Mouse (Mus musculus): Measurements from ENCODE around the gene Cux2. TPM values are rescaled to one million over a fixed set of nuclear protein-coding genes. Genes with fewer than 3 reads are reported as not detected.

Cux2 gene
- polyA plus RNA-seq, 1 experiment from 2014 or later, result 16.9 TPM

DNA sequence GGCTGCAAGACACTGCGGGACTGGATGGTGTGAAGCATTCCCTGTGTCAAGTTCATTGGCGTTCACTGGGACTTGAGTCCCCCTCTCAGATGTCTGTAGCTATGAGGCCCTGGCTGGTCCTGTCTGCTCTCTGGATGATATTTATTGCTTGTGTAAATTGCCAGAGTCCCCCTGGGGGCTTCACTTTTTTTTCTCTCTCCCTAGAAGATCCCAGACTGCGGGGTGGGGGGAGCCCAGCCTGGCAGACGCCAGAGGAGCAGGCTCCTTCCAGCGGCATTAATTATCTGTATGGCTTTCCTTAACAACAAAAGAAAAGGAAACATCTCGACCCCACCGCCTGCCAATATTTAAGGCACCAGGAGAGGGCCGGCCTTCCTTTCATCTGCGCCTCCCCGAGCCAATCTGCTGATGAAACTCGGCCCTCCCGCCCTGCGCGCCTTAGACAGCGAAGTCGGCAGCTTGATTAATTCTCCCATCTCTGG, 68.2 kb downstream of the Cux2 start:
- no peaks in the 10 kb centered on the region for H3K27me3 ChIP-seq
- peaks cover 25% of the 10 kb centered on the region for H3K4me1 ChIP-seq
- H3K9ac ChIP-seq, result peak overlapping the region; percentile 46
- peak overlapping the region; percentile 88 for H3K27ac ChIP-seq
- 12% methylated on average over 16 of the region's 16 CpGs for WGBS
- H3K9me3 ChIP-seq (replicated peaks), result no peaks in the 10 kb centered on the region
- H3K4me2 ChIP-seq, result peak overlapping the region; percentile 37
- no peak overlapping the region for H3K4me3 ChIP-seq
- no peaks in the 10 kb centered on the region for H3K36me3 ChIP-seq (ENCODE audit: poor library complexity, severe bottlenecking)
- ATAC-seq, result peak; percentile 74

- WGBS, result 66% methylated on average over 12 of the region's 12 CpGs
- peak; percentile 14; the same call in 1 of the 2 replicates for ATAC-seq
- H3K4me2 ChIP-seq, result no peak overlapping the region
- H3K27ac ChIP-seq, result peak overlapping the region; percentile 63
- no peak overlapping the region for H3K4me3 ChIP-seq
- peaks cover 29% of the 10 kb centered on the region for H3K4me1 ChIP-seq
- no peaks in the 10 kb centered on the region for H3K27me3 ChIP-seq
- H3K9ac ChIP-seq, result no peak overlapping the region
- H3K36me3 ChIP-seq (ENCODE audit: poor library complexity, severe bottlenecking), result no peaks in the 10 kb centered on the region
- H3K9me3 ChIP-seq (replicated peaks), result 0 out of 2 replicates have a peak, but pooled peaks cover 5% of the 10 kb centered on the region
Measured at GRCm38 (mm10) chr5:121976331-121976730, 73.6 kb downstream of the Cux2 start.

DNA sequence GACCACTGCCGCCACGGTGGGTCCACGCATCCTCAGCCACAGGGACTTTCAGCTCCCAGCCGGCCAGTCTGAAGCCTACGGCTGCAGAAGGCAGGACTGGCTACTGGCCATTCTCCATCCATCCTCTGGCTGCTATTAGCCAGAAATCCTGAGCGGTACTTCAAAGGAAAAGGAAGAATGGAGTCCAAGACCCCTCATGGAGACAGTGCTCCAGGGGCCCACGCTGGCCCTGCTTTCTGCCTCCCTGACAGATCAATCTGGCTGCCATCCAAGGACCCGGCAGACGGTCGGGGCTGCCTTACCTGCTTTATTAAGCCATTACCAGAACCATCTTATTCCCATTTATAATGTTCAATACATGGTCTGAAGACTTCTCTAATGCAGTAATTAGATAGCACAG, 76.4 kb downstream of the Cux2 start:
- Histone ChIP-seq H3K4me2 (no peak overlapping the region), H3K27ac (peak overlapping the region; percentile 57), H3K4me1 (peaks cover 40% of the 10 kb centered on the region), H3K27me3 (no peaks in the 10 kb centered on the region), H3K4me3 (no peak overlapping the region), H3K36me3 (ENCODE audit: poor library complexity, severe bottlenecking) (no peaks in the 10 kb centered on the region), H3K9ac (0 out of 2 replicates have a peak overlapping the region, but pooled peaks have one; percentile 16), H3K9me3 (replicated peaks) (0 out of 2 replicates have a peak, but pooled peaks cover 5% of the 10 kb centered on the region)
- WGBS, result 38% methylated on average over 10 of the region's 10 CpGs
- no peak for ATAC-seq

- 50% methylated on average over 23 of the region's 23 CpGs for WGBS
- 0 out of 2 replicates have a peak, but pooled peaks cover 5% of the 10 kb centered on the region for H3K9me3 ChIP-seq (replicated peaks)
- H3K4me3 ChIP-seq, result no peak overlapping the region
- peaks cover 47% of the 10 kb centered on the region for H3K4me1 ChIP-seq
- H3K4me2 ChIP-seq, result peak overlapping the region; percentile 14; the same call in 1 of the 2 replicates
- no peak overlapping the region for H3K27ac ChIP-seq
- no peaks in the 10 kb centered on the region for H3K36me3 ChIP-seq (ENCODE audit: poor library complexity, severe bottlenecking)
- no peak overlapping the region for H3K9ac ChIP-seq
- no peaks in the 10 kb centered on the region for H3K27me3 ChIP-seq
- ATAC-seq, result no peak
Measured at GRCm38 (mm10) chr5:121972680-121973192, 77.2 kb downstream of the Cux2 start.

DNA sequence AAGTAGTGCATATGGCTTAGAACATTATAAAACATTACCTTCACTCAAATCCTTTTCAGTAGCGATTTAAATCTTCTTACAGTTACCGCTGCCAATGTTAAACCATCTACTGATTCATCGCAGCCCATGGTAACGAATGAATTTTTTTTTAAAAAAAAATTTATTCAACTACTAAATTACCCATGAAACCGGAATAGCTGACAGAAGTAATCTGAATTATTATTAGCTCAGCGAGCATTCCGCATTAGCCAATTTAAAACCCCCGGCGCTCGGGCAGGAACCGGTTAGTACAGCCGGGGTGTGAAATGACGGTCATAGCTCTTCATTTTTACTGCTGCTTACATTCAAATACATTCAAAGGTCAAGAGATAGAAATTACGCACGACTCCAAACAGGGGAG, 80.9 kb downstream of the Cux2 start:
- H3K27ac ChIP-seq, result peak overlapping the region; percentile 80

DNA sequence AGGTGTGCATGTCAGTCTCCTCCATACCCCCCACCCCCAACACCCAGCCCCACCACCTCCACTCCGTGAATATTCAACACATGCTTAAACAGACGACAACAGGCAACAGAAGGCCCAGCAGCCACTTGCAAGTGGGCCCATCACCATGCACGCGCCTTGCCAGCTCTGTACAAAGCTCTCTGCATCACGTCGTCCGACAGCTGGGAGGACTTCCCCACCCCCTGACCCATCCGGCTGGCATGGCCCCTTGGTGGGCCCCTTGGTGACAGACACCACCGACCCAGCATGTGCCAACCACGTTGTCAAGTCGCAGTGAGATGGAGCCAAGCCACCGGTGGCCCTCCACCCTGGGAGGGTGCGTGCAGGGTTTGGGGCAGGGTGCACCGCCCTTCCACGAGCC, 81.5 kb downstream of the Cux2 start:
- 48% methylated on average over 15 of the region's 15 CpGs for WGBS
- no peak overlapping the region for H3K4me3 ChIP-seq
- H3K4me1 ChIP-seq, result peaks cover 60% of the 10 kb centered on the region
- H3K36me3 ChIP-seq (ENCODE audit: poor library complexity, severe bottlenecking), result no peaks in the 10 kb centered on the region
- H3K4me2 ChIP-seq, result 0 out of 2 replicates have a peak overlapping the region, but pooled peaks have one; percentile 10
- peak overlapping the region; percentile 80 for H3K27ac ChIP-seq
- no peak overlapping the region for H3K9ac ChIP-seq
- H3K9me3 ChIP-seq (replicated peaks), result 0 out of 2 replicates have a peak, but pooled peaks cover 5% of the 10 kb centered on the region
- no peaks in the 10 kb centered on the region for H3K27me3 ChIP-seq
- ATAC-seq, result peak; percentile 90

More for the DNA sequence above, 80.9 kb downstream of the Cux2 start:
- no peak overlapping the region for H3K4me2 ChIP-seq
- peak; percentile 7; the same call in 1 of the 2 replicates for ATAC-seq
- no peak overlapping the region for H3K9ac ChIP-seq
- WGBS, result 51% methylated on average over 15 of the region's 15 CpGs
- H3K36me3 ChIP-seq (ENCODE audit: poor library complexity, severe bottlenecking), result no peaks in the 10 kb centered on the region
- no peak overlapping the region for H3K4me3 ChIP-seq
- 0 out of 2 replicates have a peak, but pooled peaks cover 5% of the 10 kb centered on the region for H3K9me3 ChIP-seq (replicated peaks)
- peaks cover 66% of the 10 kb centered on the region for H3K4me1 ChIP-seq
- no peaks in the 10 kb centered on the region for H3K27me3 ChIP-seq

- Histone ChIP-seq H3K4me1 (peaks cover 51% of the 10 kb centered on the region), H3K4me3 (no peak overlapping the region), H3K27me3 (no peaks in the 10 kb centered on the region), H3K9ac (no peak overlapping the region), H3K4me2 (no peak overlapping the region), H3K27ac (peak overlapping the region; percentile 48), H3K36me3 (ENCODE audit: poor library complexity, severe bottlenecking) (no peaks in the 10 kb centered on the region), H3K9me3 (replicated peaks) (0 out of 2 replicates have a peak, but pooled peaks cover 5% of the 10 kb centered on the region)
- 85% methylated on average over 5 of the region's 5 CpGs for WGBS
- ATAC-seq, result no peak
Measured at GRCm38 (mm10) chr5:121967520-121967919, 82.4 kb downstream of the Cux2 start.

- Histone ChIP-seq H3K4me2 (no peak overlapping the region; the same call in 1 of the 2 replicates), H3K27ac (peak overlapping the region; percentile 14; the same call in 1 of the 2 replicates), H3K9me3 (replicated peaks) (0 out of 2 replicates have a peak, but pooled peaks cover 5% of the 10 kb centered on the region), H3K4me3 (no peak overlapping the region), H3K36me3 (ENCODE audit: poor library complexity, severe bottlenecking) (no peaks in the 10 kb centered on the region), H3K4me1 (peaks cover 52% of the 10 kb centered on the region), H3K9ac (no peak overlapping the region), H3K27me3 (no peaks in the 10 kb centered on the region)
- 39% methylated on average over 16 of the region's 16 CpGs for WGBS
- ATAC-seq, result no peak
Measured at GRCm38 (mm10) chr5:121966940-121967339, 83.0 kb downstream of the Cux2 start.

DNA sequence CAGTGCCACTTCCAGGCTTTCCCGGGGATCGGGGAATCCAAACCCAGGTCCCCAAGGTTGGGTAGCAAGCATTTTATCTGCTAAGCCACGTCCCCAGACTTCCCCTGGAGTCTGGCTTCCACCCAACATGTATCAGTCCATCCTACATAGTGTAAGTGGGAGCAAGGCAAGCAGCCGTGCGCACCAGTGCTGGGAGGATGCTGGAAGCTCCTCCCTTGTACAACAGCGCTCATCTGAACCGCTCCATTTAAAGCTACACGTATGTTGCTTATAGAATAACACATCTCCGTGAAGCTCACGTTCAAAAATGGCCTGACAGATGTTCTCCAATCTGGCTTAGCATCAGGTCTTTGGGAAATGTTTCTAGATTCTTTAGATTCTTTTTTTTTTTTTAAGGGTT, 86.9 kb downstream of the Cux2 start:
- Histone ChIP-seq H3K27ac (no peak overlapping the region), H3K4me2 (no peak overlapping the region), H3K36me3 (ENCODE audit: poor library complexity, severe bottlenecking) (no peaks in the 10 kb centered on the region), H3K27me3 (no peaks in the 10 kb centered on the region), H3K4me3 (no peak overlapping the region), H3K4me1 (peaks cover 71% of the 10 kb centered on the region), H3K9ac (no peak overlapping the region), H3K9me3 (replicated peaks) (no peaks in the 10 kb centered on the region)
- no peak for ATAC-seq
- WGBS, result 83% methylated on average over 10 of the region's 10 CpGs

DNA sequence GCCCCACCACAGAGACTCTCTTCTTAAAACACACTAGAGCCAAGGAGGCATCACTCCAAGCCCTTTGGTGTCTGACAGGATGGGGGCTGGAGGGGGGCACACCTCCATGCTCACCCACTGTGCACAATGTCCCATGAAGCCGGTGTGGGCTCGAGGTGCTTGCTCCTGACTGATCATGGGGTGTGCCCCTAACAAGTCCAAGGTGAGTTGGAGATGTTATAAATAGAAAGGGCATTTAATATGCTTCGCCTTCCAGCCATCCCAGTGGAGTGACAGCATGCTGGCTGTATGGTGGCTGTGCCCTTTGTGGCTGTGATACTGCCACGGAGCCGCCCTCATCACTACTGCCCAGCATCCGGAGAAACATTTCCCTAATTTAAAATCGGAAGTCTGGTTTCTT, 87.5 kb downstream of the Cux2 start:
- H3K27me3 ChIP-seq, result no peaks in the 10 kb centered on the region
- H3K4me2 ChIP-seq, result no peak overlapping the region
- H3K36me3 ChIP-seq (ENCODE audit: poor library complexity, severe bottlenecking), result no peaks in the 10 kb centered on the region
- H3K9me3 ChIP-seq (replicated peaks), result no peaks in the 10 kb centered on the region
- 91% methylated on average over 7 of the region's 7 CpGs for WGBS
- no peak overlapping the region for H3K9ac ChIP-seq
- H3K4me1 ChIP-seq, result peaks cover 71% of the 10 kb centered on the region
- no peak for ATAC-seq
- no peak overlapping the region for H3K4me3 ChIP-seq
- H3K27ac ChIP-seq, result no peak overlapping the region

DNA sequence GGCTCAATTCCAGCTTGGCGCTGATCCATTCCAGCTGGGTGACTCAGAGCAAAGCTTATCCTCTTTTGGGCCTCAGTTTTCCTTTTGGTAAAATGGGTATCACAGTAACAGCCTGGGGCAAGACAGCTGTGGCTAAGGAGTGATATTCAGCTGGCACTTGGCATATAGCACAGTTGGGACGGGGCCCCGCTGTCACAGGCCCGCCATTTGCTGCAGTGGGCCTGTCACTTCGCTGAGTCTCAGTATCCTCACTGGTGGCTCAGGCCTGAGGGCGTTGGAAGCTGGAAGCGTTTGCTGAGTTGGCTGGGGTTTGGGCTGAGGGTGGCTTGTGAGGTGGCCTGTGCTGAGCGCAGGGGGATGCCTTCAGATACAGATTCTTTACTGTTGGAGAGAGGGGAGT, 88.6 kb downstream of the Cux2 start:
- WGBS, result 73% methylated on average over 8 of the region's 8 CpGs
- H3K36me3 ChIP-seq (ENCODE audit: poor library complexity, severe bottlenecking), result no peaks in the 10 kb centered on the region
- no peak overlapping the region for H3K27ac ChIP-seq
- H3K4me3 ChIP-seq, result no peak overlapping the region
- H3K9me3 ChIP-seq (replicated peaks), result no peaks in the 10 kb centered on the region
- no peak overlapping the region for H3K4me2 ChIP-seq
- no peak for ATAC-seq
- H3K9ac ChIP-seq, result no peak overlapping the region
- H3K27me3 ChIP-seq, result 0 out of 2 replicates have a peak, but pooled peaks cover 1% of the 10 kb centered on the region
- peaks cover 66% of the 10 kb centered on the region for H3K4me1 ChIP-seq

- Histone ChIP-seq H3K9ac (no peak overlapping the region), H3K9me3 (replicated peaks) (no peaks in the 10 kb centered on the region), H3K36me3 (ENCODE audit: poor library complexity, severe bottlenecking) (no peaks in the 10 kb centered on the region), H3K4me1 (peaks cover 58% of the 10 kb centered on the region), H3K4me2 (no peak overlapping the region), H3K27ac (no peak overlapping the region; the same call in none of the 2 replicates), H3K27me3 (0 out of 2 replicates have a peak, but pooled peaks cover 4% of the 10 kb centered on the region), H3K4me3 (no peak overlapping the region)
- 50% methylated on average over 10 of the region's 10 CpGs for WGBS
- ATAC-seq, result peak; percentile 55; the same call in 1 of the 2 replicates
Measured at GRCm38 (mm10) chr5:121959688-121960087, 90.2 kb downstream of the Cux2 start.

Measured in forebrain, embryonic 13.5 days (tissue).